Mouse (Mus musculus) urinary bladder, postnatal 10 days (tissue): ENCODE measurements around the gene Gm10229.
"Not testable (repeated sequence)": the region's sequence is repeated elsewhere in the genome, so short reads cannot be mapped to it uniquely, and the experiment has no call there.

ENCODE experiments used
- DNase-seq: peaks from one replicate; pipeline ENCODE4 v3.0.0; 2022; ENCODE audit warnings: low spot score

Gene Gm10229

DNA sequence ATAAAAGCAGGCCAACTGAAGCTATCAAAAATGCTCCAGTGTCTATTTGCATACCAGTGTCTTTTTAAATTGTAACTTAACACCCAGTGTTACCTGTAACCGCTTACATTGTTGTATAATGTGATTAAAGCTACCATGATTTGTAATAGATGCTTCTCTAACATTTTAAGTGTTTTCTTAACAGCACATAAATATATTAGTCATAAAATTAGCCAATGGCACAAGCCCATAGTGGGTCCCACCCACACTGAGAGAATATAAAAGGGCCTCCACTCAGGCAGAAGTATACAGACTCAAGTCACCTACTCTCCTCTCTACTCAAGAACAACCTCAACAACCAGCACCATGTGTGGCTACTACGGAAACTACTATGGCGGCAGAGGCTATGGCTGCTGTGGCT is at the start of gene Gm10229:
TSS of gene Gm10229 (plus strand) at position 301 of the 400 bp plus-strand sequence.
- DNase-seq, result not testable (repeated sequence)

DNA sequence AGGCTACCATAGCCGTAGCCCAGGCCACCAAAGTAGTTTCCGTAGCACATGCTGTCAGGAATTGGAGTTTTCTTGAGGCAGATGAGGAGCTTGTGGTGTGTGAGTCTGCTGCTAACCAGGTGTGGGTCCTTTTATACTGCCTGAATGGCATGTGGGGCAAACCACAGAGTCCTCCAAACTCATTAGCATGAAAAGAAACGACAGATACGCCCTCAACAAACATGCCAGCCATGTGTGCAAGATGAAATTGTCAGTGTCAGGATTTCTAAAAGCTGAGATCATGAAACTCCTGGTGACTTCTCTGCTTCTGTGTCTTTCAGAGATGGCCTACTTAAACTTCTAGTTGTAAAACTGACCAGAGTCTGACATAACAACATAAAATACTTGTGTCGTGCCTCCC is 4.4 kb upstream of the Gm10229 start, which contains the start of gene Krtap22-2:
TSS of gene Krtap22-2 (minus strand) at position 101 of the 400 bp plus-strand sequence.
- DNase-seq, result no peak

- DNase-seq, result no peak
These were observed 1.1 kb upstream of the Gm10229 start for GRCm38 (mm10) chr16:89013973-89014372.

GRCm38 (mm10) chr16:89031399-89031798 is 16.3 kb downstream of the Gm10229 start, which contains the start of gene Krtap6-1:
Gene Krtap6-1 (plus strand): TSS chr16:89031699.
- DNase-seq, result not testable (repeated sequence)

DNA sequence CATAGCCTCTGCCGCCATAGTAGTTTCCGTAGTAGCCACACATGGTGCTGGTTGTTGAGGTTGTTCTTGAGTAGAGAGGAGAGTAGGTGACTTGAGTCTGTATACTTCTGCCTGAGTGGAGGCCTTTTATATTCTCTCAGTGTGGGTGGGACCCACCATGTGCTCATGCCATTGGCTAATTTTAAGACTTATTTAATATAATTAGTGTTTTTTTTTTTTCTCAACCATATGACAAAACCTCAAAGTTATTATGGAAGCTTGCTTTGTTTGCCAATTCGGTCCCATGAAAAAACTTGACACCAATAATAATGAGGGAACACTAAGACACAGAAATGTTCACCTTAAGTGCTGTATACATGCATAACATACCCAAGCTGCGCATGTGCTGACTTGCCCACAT is 26.3 kb downstream of the Gm10229 start, which contains the start of gene Gm10228:
TSS of gene Gm10228 (minus strand) at position 101 of the 400 bp plus-strand sequence.
- not testable (repeated sequence) for DNase-seq

GRCm38 (mm10) chr16:89047783-89048182 is 32.7 kb downstream of the Gm10229 start, which contains the start of gene Krtap6-5:
Gene Krtap6-5 (minus strand): TSS chr16:89047883.
- no peak for DNase-seq

DNA sequence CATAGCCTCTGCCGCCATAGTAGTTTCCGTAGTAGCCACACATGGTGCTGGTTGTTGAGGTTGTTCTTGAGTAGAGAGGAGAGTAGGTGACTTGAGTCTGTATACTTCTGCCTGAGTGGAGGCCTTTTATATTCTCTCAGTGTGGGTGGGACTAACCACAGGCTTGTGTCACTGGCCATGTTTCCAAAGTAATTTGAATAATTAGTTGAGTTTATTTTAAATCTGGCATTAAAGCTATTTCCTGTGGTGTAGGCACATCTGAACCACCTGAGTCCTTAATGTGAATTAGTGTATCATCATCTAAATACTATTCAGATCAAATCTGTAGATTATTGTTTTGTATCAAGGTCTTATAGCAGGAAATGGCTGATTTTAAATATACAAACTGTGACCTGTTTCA is 48.8 kb downstream of the Gm10229 start, which contains the start of gene 1110025L11Rik:
TSS of gene 1110025L11Rik (minus strand) at position 101 of the 400 bp plus-strand sequence.
- not testable (repeated sequence) for DNase-seq
